Mouse (Mus musculus) midbrain, embryonic 16.5 days (tissue): ENCODE measurements around the gene Ctrc. TPM values are rescaled to one million over a fixed set of nuclear protein-coding genes. Genes with fewer than 3 reads are reported as not detected.

Experiments used
- ATAC-seq: fragments of 200-750 bp; cut with Nextera tagmentation; 2 replicates; pipeline ENCODE4 v1.8.0; 2017; ENCODE audit warnings: moderate TSS enrichment
- H3K27ac ChIP-seq: fragments of 300-500 bp; sonication (generic); 2 replicates; pipeline ENCODE4 v1.5.1; 2014; ENCODE audit warnings: mild to moderate bottlenecking, low read length, mixed read lengths
- H3K27me3 ChIP-seq: fragments of 300-500 bp; sonication (generic); 2 replicates; pipeline ENCODE4 v1.6.1; 2014; ENCODE audit warnings: low read depth, low read length, mixed read lengths; ENCODE audit not compliant: control insufficient read depth, insufficient read depth
- H3K36me3 ChIP-seq: fragments of 300-500 bp; sonication (generic); 2 replicates; pipeline ENCODE4 v1.6.1; 2014; ENCODE audit warnings: mild to moderate bottlenecking, low read length, moderate library complexity, mixed read lengths; ENCODE audit not compliant: control insufficient read depth, insufficient read depth
- H3K4me1 ChIP-seq: fragments of 300-500 bp; sonication (generic); 2 replicates; pipeline ENCODE4 v1.6.1; 2014; ENCODE audit warnings: mild to moderate bottlenecking, low read length, mixed read lengths; ENCODE audit not compliant: control insufficient read depth, insufficient read depth
- H3K4me2 ChIP-seq: fragments of 300-500 bp; sonication (generic); 2 replicates; pipeline ENCODE4 v1.6.1; 2014; ENCODE audit warnings: mild to moderate bottlenecking, low read length, mixed read lengths
- H3K4me3 ChIP-seq: fragments of 300-500 bp; sonication (generic); 2 replicates; pipeline ENCODE4 v1.5.1; 2014; ENCODE audit warnings: low read depth, mild to moderate bottlenecking, low read length, moderate library complexity, mixed read lengths
- H3K9ac ChIP-seq: fragments of 300-500 bp; sonication (generic); 2 replicates; pipeline ENCODE4 v1.6.1; 2014; ENCODE audit warnings: low read depth, low read length, mixed read lengths
- H3K9me3 ChIP-seq: fragments of 300-500 bp; sonication (generic); replicated peaks from 2 replicates; pipeline ENCODE4 v1.6.1; 2014; ENCODE audit warnings: mild to moderate bottlenecking, low read length, mixed read lengths; ENCODE audit not compliant: control insufficient read depth, poor library complexity, severe bottlenecking
- WGBS: fragments of 180-500 bp; shearing (Covaris S2); extraction: QIAGEN DNeasy Blood & Tissue Kit; methylation state at CpG from one replicate; pipeline ENCODE4 v1.1.7; 2014; 5-methylcytosine and 5-hydroxymethylcytosine counted together
- polyA plus RNA-seq: library from polyadenylated mRNA; unstranded; fragments of >200 nt; fragmentation: Nextera tagmentation; extraction: Ambion mirVana; gene quantifications from 2 replicates; pipeline ENCODE4 v1.2.1, GENCODE M21; 2015

Ctrc gene
- polyA plus RNA-seq, 1 experiment from 2014 or later: not detected

GRCm38 (mm10) chr4:141870666-141871332 is 24.6 kb upstream of the Ctrc start:
- ATAC-seq: no peak
- Histone ChIP-seq H3K27me3 (no peaks in the 10 kb centered on the region), H3K36me3 (no peaks in the 10 kb centered on the region), H3K4me2 (no peak overlapping the region), H3K4me1 (peaks cover 52% of the 10 kb centered on the region), H3K9ac (no peak overlapping the region), H3K4me3 (no peak overlapping the region), H3K9me3 (no peaks in the 10 kb centered on the region), H3K27ac (no peak overlapping the region)
- 64% methylated on average over 11 of the region's 11 CpGs for WGBS

- Histone ChIP-seq H3K27ac (no peak overlapping the region), H3K9ac (no peak overlapping the region), H3K4me1 (peaks cover 48% of the 10 kb centered on the region), H3K4me2 (no peak overlapping the region), H3K36me3 (no peaks in the 10 kb centered on the region), H3K27me3 (no peaks in the 10 kb centered on the region), H3K4me3 (no peak overlapping the region), H3K9me3 (no peaks in the 10 kb centered on the region)
- ATAC-seq: no peak
- WGBS: 90% methylated on average over 5 of the region's 5 CpGs
These were observed 23.5 kb upstream of the Ctrc start for GRCm38 (mm10) chr4:141869436-141870215.

GRCm38 (mm10) chr4:141868051-141868450 is 21.9 kb upstream of the Ctrc start:
- Histone ChIP-seq H3K27me3 (no peaks in the 10 kb centered on the region), H3K4me1 (peaks cover 37% of the 10 kb centered on the region), H3K36me3 (no peaks in the 10 kb centered on the region), H3K4me2 (no peak overlapping the region), H3K9ac (no peak overlapping the region), H3K9me3 (no peaks in the 10 kb centered on the region), H3K27ac (0 out of 2 replicates have a peak overlapping the region, but pooled peaks have one; percentile 73), H3K4me3 (no peak overlapping the region)
- no peak for ATAC-seq
- WGBS: 78% methylated on average over 10 of the region's 10 CpGs

GRCm38 (mm10) chr4:141867498-141867897 is 21.3 kb upstream of the Ctrc start:
- no peaks in the 10 kb centered on the region for H3K36me3 ChIP-seq
- H3K9ac ChIP-seq: no peak overlapping the region
- H3K4me1 ChIP-seq: peaks cover 32% of the 10 kb centered on the region
- peak overlapping the region; percentile 7; the same call in 1 of the 2 replicates for H3K4me2 ChIP-seq
- H3K27ac ChIP-seq: peak overlapping the region; percentile 73
- ATAC-seq: peak; percentile 38
- no peaks in the 10 kb centered on the region for H3K9me3 ChIP-seq
- no peak overlapping the region for H3K4me3 ChIP-seq
- 27% methylated on average over 4 of the region's 4 CpGs for WGBS
- no peaks in the 10 kb centered on the region for H3K27me3 ChIP-seq

DNA sequence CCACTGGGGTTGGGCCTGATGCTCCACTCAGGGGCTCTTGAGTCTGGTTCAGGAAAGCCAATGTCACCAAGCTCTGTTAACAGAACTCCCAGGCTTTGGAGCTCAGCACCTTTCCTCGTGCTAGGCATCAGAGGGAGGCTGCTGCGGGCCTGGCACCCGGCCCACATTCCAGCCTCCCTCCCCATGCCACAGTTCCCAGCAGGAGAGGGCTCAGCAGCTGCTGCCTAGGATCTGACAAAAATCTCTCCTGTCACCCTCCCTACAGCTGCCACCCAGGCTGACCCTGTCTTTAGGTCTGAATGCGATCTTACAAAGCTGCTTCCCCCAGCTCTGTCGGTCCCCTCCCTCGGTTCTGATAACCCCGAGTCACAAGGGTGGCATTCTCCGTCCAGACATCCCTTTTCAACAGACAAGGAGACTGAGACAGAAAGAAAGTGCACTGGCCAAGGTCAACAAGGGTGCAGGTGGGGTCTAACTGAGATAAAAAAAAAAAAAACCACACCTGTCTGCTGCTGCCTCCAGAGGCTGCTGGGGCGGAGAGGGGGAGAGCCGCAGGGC is 20.9 kb upstream of the Ctrc start:
- Histone ChIP-seq H3K9ac (no peak overlapping the region), H3K36me3 (no peaks in the 10 kb centered on the region; the same call in 1 of the 2 replicates), H3K4me2 (peak overlapping the region; percentile 7; the same call in 1 of the 2 replicates), H3K27me3 (no peaks in the 10 kb centered on the region), H3K27ac (peak overlapping the region; percentile 73), H3K4me3 (no peak overlapping the region), H3K9me3 (no peaks in the 10 kb centered on the region), H3K4me1 (peaks cover 27% of the 10 kb centered on the region)
- 19% methylated on average over 10 of the region's 10 CpGs for WGBS
- no peak for ATAC-seq

DNA sequence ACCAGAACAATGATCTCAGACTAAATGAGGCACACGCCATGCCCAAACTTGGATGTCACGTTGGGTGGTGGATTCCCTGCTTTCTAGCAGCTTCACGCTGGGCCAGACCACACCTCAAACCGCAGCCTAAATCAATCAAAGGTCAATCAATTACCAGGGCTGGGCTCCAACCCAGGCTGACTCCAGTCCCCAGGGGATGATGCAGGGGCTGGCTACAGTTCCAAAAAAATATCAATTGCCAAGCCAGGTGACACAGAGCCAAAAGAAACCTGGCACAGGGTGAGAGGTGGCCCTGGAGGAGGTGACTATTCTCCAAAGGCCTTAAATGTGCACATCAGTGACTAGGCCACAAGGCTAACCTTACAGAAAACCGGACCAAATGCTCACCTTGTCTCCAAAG is 19.4 kb upstream of the Ctrc start:
- Histone ChIP-seq H3K27ac (no peak overlapping the region), H3K4me2 (no peak overlapping the region), H3K4me3 (no peak overlapping the region), H3K27me3 (no peaks in the 10 kb centered on the region), H3K9me3 (no peaks in the 10 kb centered on the region), H3K4me1 (peaks cover 14% of the 10 kb centered on the region), H3K36me3 (no peaks in the 10 kb centered on the region; the same call in 1 of the 2 replicates), H3K9ac (no peak overlapping the region)
- no peak for ATAC-seq
- 91% methylated on average over 5 of the region's 5 CpGs for WGBS

GRCm38 (mm10) chr4:141865006-141865405 is 18.8 kb upstream of the Ctrc start:
- no peak overlapping the region for H3K4me2 ChIP-seq
- WGBS: 95% methylated on average over 5 of the region's 5 CpGs
- H3K36me3 ChIP-seq: peaks cover under 1% of the 10 kb centered on the region; the same call in 1 of the 2 replicates
- no peaks in the 10 kb centered on the region for H3K27me3 ChIP-seq
- H3K9me3 ChIP-seq: no peaks in the 10 kb centered on the region
- ATAC-seq: no peak
- no peak overlapping the region for H3K9ac ChIP-seq
- H3K4me3 ChIP-seq: no peak overlapping the region
- peaks cover 10% of the 10 kb centered on the region for H3K4me1 ChIP-seq
- H3K27ac ChIP-seq: no peak overlapping the region

GRCm38 (mm10) chr4:141864506-141864905 is 18.3 kb upstream of the Ctrc start:
- Histone ChIP-seq H3K9ac (no peak overlapping the region), H3K4me3 (no peak overlapping the region), H3K4me1 (peaks cover 10% of the 10 kb centered on the region), H3K4me2 (no peak overlapping the region), H3K27ac (no peak overlapping the region), H3K27me3 (no peaks in the 10 kb centered on the region), H3K36me3 (peaks cover 3% of the 10 kb centered on the region; the same call in 1 of the 2 replicates), H3K9me3 (no peaks in the 10 kb centered on the region)
- 98% methylated on average over 8 of the region's 8 CpGs for WGBS
- no peak for ATAC-seq
